Mouse (Mus musculus) lung, postnatal 10 days (tissue): Measurements from ENCODE around the gene A930009A15Rik.

Source experiments
- DNase-seq: peaks from one replicate; pipeline ENCODE4 v3.0.0; 2021

Gene A930009A15Rik

DNA sequence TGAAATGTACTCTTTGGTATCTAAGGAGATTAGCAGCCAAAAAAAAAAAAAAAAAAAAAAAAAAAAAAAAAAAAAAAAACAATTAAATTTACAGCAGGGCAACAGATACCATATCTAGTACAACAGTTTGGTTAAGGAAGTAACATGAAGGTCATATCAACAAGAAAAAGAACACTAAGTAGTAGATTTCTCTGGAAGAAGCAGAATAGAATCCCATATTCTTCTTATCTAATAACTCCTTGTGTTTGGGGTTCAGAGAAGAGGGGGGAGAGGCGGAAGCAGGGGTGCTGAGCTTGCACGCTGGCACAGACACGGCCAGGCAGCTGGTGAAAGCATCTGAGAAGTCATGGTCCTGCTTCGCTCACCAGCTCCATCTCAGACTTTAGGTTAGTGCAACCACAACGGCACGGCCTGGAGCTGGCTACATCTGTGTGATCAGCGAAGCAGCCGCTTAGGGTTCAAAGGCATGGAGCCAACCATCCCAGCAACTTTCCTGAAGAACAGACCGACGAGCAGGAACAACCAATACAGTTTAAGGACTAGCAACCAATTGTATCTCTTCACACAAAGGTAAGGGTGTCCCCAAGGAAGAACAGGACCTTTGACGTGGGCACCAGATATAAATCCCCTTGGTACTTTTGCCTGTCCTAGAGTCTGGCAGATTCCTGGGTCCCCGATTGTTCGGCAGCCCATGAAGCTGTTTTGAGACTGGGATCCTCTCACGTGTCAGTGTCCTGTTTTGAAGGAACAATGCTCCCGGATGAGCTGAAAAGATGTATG, at the start of gene A930009A15Rik:
Gene A930009A15Rik, plus strand, starts transcription at position 275 of the 780 bp plus-strand sequence.
- DNase-seq = no peak

DNA sequence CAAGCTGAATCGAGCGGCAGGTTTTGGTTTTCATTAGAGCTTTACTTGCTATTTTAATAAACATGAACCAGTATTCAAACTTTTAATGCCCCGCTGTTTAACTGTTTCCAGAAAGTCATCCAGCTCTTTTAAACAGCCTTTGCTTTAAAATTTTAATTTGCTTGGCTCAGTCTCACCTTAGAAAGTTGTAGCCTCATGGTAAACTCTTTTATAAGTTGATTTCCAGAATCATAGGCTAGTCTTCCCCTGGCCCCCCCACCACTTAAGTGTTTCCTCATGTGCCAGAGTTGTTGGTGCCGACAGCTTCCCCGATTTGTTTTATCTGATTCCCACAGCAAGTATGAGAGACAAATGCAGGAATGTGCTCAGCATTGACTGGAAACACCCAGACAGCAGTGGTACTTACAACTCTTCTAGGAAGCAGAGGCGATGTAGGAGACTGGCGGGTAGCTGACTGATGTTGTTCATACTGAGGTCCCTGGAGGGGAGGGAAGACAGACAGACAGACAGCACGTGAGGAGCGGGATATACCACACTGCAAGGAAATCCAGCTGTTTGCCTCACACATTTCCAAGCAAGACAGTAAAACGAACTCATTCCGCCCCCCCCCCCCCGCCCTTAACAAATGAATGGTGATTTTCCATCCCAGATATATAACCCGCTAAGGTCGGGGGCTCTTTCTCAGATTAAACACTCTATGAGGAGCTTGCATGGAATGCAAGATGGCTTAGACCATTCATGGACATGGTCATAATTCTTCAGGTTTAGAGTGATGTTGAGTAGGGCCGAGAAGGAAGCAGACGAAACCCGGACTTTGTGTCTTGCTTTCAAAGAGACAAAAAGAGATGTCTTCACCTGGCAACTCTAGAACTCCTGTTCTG, 49.3 kb upstream of the A930009A15Rik start:
- DNase-seq = no peak

DNA sequence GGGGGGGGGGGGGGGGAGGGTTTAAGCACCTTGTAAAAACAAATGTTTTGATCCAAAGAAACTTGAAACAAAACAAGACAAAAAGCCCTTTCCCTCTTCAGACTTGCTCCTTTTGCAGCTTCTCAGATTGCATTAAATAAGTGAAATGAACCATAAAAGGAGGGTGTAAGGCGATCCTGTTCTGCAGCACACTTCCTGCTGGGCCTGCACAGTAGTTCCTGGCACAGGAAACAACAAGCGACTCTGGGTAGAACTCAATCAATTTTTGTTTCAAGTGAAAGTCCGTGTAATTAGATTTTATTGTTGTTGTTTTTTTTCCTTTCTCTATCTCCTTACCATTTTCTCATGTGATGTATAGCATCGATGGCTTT, 48.7 kb upstream of the A930009A15Rik start:
- DNase-seq = no peak

DNA sequence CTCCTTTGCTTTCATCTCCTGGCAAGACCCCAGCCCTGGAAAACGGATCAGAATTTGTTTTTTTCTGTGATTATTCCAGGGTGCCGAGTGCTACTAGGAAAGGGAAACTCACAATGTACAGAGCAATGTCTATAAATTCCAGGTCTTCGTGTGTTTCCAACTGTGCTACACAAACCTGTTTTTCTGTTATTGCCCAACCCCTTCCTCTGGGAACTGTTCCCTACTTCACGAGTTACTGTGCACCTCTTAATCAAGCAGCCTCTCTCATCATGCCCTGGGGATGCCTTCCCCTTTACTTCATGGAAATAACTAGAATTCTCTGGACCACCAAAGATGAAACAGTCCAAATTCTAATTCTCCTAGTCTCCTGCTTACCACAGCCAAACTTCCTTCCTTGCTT, 40.9 kb upstream of the A930009A15Rik start:
- DNase-seq = no peak

DNA sequence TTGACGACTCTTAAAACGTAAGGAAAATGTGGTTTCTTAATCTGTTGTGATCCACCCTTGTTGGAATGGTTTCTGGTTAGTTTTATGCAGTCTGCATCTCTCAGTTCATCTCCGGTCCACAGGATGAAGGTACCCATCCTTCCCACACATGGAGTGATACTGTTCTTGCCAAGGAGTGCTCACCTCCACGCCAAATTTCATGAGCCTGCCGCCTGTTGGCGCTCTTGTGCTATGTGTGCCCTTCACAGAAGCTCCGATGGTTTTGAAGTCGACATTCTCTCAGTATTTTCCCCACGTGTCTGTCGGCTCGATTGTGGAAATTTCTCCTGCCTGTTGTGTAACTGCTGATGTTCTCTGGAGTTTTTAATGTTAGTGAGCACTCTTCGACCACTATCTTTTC, 40.0 kb upstream of the A930009A15Rik start:
- DNase-seq = no peak

DNA sequence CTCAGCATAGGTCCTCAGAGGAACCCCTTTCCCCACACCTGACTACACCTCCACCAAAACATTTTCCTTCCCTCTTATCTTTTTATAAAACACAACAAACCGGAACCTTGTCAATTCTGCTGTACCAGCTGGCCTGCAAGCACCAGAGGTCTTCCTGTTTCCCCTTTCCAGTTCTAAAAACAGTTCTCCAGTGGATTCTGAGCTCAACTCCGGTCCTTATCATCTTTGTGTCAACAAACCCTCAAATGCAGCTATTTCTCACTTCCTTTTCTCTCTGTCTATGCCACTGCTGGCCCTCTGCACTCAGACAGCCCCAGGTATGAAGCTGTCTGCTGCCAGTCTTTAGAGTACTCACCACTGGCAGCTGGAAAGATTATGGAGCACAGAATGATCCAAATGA, 39.0 kb upstream of the A930009A15Rik start:
- DNase-seq = no peak

DNA sequence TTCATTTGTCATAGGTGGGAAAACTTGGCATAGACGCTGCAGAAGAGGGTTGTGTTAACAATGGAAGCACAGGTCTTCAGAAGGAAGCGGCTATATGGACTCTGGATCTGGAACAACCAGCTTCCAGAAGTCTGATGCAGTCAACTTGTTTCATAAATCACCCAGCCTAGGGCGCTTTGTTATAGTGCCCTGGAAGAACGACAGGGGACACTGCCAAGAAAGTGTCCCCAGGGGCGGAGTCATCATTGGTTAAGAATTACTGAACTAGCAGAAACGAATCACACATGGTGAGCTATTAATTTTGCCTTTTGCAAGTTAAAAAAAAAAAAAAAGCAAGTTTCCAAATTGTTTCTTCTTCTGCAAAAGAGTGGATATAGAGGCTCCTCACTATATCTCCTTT, 26.9 kb upstream of the A930009A15Rik start:
- no peak for DNase-seq

DNA sequence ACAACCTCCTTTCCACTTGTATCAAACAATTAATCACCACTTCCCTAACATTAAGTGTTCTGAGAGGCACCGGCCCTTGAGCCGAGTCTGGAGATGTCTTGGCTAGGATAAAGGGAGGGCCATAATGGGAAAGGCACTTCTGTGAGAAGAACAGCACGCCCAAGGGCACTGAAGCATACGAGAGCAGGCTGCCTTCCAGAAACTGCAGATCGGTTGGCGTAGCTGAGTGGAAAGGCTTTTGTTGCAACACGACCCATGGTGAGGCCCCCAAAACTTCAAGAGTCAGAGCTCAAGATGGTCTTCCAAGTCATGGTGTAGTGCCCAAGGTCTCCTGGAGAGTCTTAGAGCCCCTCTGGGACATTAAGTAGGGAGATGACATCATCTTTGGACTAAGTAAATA, 19.5 kb upstream of the A930009A15Rik start:
- DNase-seq = no peak

DNA sequence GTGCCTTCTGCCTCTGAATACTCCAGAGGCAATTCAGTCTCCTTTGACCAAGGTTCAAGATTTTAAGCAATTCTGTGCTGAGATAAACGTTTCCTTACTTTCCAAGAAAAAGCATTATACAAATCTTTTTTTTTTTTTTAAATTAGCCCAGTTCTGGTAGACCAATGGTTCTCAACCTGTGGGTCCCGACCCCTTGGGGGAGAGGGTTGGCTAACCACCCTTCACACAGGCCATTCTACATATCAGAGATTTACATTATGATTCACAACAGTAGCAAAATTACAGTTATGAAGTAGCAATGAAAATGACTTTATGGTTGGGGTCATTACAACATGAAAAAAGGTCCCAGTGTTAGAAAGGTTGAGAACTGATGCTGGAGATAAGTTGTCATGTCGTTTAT, 18.7 kb upstream of the A930009A15Rik start:
- no peak for DNase-seq

DNA sequence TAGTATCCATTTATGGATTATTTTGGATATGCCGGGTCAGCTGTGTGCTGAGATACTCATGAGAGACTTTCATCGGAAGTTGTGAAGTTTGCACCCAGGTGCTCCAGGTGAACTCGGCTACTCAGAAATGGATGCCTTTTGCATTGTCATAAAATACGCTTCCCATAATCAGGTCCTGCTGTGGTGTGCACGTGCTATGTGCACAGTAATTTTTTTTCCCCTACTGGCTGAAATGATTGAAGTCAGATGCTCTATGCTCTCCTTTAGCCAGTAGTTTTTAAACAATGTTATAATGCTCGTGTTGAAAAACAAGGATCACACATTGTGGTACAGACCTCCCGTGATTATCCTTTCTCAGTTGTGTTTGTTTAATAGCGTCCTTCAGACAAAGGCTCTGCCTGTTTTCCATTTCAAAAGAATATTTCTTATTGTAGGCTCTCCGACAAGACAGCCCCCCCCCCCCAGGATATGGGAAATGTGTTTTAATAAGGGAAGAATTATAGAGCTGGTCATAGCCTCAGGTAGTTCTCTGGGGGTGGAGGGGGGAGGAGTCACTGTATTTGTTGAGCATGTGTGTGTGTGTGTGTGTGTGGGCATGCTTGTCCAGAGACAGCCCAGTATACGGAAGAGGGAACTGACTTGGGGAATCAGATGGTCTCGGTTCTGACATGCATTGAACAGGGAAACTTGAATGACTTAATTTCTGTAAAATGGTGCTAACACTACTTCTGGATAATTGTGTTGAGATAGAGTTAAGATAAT, 16.3 kb upstream of the A930009A15Rik start:
- DNase-seq = no peak

DNA sequence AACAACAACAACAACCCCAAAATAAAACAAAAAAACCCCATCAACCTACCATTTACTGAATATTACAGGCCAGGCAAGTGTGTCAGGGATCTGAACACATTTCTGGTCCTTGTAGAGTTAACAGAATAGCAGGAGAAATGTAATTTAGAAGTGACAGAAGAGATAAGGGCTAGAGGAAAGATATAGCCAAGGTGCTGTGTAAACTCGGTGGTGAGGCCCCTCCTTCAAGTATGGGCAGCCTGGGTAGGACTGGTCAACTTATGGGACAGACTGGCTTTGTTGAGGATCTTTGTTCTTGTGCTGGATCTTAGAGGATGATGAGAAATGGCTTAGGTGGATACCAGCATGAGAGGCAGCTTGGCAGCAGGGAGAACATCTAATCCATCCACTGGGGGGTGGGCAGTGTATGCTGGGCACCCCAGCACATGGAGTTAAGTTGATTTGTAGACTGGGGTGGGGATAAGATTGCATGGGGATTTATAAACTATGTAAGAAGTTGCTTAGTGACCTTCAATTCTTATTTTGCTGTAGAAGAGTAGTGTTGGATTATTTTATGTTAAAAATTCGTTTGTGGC, 14.5 kb upstream of the A930009A15Rik start:
- no peak for DNase-seq

DNA sequence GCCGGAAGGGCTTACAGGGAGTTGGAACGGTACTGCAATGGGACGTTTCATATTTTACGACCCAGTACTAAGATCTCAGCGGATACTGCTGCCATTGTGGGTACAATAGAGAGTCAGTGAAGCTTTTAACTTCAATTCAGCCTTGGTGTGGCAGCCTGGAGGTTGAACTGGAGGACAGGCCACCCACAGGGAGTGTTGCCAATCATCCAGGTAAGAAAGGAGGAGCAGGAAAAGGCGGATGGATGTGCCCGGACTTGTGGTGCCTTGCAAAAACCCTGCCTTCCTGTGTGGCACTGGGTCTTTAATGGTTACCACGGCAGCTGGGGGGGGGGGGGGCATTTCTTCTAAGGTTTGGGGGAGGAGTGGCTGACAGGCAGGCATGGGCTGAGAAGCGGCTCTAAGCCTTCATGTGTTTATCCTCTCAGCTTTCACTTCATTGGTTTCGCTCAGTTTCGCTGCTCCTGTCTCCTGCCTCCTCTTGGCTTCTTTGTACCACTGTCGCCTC, 13.0 kb upstream of the A930009A15Rik start:
- no peak for DNase-seq

DNA sequence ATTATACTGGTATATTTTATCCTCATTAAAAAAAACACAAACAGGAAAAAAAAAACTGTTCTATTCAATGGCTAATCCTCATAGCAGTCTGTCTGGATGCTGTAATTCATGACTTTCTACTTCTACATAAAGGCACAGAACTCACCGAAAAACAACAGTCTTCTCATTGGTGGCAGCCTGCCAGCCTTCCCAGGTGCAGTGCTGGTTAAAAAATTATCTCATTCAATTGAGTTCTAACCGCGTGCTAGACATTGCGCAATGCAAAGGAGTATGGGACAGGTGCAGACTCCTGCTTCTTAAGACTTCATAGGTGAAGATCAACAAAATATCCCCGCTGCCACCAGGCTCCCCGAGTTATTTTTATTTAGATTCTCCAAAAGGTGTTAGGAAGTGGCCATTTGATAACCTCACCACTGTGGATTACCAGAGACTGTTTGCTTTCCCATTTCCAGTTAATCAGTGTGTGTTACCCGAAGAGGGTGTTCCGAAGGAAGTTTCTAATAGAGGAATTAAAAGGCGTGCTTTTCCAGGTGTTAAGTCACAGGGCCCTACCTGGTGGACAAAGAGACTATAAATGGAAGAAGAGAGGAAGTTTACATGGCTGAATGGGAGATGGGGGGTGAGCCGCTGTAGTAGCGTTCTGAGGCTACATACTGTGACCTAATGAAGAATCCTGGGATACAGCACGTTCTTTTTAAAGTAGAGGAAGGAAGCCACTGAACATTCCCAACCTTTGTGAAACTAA, 8.5 kb upstream of the A930009A15Rik start:
- DNase-seq = no peak

DNA sequence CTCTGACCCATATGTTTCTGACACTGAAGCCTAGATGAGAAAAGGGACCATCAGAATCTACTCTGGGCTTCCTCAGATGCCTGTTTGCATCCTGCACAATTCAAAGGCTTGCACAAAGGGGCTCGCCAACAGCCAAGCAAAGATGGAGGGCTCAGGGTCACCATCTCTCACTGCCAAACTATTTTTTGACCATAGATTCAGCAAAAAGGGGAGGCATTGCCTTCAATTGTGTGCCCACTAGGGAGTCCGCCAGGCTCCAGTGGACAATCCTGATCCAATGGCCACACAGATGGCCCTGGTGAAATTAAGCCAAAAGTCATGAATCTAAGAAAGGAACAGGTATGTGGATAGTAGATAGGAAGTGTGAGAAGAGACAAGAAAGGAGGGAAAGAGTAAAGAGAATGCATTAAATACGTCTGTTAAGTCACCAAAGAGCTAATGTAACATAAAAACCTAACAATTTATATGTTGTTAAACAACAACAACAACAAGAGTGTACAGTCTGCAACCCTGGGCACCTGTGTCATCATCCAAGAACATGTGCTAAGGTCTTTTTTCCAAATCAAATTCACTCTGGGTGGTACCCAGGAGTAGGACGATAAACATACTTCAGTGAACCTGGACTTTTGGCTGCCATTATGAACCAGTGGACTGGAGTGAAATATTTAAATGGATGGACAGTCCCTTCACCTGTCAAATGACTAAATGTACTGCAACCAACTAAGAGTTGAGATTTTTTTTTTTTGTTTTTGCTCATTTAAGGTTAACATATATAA, 6.7 kb upstream of the A930009A15Rik start:
- DNase-seq = no peak

DNA sequence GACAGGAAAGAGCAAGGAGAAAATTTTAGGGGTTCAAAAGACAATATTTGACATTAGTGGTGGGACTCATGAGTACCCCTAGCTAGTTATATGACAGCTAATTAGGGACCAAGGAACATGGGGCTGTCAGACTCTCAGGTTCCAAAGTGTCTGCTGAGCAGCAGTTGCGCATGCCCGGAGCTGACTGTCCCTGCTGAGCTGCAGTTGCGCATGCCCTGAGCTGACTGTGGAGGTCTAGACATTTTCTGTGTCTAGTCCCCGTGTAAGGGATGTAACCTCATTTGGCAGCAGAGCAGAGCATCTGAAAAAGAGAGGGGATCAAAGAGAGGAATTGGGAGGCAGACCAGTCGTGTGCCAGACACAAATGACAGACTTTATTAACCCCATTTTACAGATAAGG, 5.8 kb upstream of the A930009A15Rik start:
- DNase-seq = no peak

DNA sequence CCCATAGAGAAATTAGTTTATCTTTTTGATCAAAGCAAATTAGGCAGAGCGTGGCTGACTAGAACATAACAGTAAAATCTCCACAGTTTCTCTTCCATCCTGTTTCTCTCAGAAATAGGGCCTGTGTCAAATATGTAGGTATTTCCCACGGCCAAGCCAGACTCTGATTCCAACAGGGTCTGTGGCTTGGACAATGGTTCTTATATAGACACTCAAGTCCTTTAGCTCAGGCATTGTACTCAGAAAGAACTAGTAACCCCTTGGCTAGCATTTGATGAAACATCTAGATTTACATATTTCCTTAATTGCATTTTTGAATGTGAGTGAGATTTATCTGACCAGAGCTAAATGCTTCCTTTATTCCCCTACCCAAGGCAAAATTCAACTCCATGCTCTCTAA, 791 bp downstream of the A930009A15Rik start:
- DNase-seq = no peak

DNA sequence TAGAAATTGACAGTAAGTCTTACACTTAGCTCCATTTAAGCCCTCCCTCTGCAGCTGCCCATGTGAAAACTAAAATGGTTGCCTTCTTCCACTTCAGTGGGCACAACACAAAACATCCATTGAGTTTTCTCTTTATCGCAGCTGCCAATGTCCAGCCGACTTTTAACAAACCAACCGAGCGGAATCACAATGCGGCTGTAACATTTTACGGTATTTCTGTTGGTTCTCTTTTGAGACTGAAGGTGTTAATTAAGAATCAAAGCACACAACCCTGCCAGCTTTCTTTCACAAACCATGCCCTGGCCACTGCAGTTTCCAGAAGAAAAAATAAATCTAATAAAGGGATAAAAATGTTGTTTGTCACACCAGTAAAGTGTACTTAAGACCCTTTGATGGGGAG, 1.5 kb downstream of the A930009A15Rik start:
- no peak for DNase-seq

DNA sequence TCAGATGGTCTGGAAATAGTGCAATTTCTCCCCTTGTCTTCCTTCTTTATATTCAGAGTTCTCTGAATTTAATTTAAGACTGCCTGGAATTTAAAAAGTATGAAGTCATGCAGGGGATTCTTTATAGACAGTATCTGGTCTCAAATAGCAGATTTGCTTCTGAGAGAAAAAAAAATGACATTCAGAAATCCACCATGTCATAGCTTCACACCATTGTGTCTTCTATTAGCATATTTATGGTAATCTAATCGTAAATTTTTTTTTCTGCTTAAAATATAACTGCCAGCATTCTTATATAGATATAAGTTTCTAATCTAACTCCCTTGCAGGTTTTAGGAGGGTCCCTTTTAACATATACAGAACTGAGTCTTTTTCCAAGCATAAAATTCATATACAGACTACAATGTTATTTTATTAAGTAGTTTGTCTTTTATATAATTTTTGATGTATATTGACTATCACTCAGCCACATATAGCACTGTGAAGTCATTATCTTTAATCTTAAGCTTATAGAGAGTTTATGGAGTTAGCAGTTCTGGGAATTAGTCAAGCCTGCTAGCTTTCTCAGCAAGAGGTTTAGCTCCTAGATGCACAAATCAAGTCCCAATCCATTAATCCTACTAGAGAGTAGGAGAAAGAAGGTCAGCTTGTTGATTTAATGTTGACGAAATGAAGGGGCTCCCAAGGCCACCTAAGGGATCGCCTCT, 2.1 kb downstream of the A930009A15Rik start:
- DNase-seq = no peak

DNA sequence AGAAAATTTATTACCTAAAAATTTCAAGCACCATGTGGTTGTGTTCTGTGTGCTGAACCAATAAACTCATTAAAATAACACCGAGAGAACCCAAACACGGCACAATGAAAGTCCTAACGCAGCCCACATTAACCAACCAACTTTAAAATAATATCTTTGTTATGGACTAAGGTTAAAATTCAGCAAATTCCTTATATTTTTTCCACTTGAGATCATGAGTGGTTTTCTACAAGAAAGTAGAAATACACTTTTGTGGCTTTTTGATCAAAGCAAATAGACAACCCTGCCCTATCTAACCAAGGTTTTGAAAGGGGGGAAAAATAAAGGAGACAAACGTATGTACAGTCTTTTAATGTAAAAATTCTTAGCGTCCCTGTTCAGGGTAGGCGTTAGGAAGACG, 9.3 kb downstream of the A930009A15Rik start:
- DNase-seq = no peak

DNA sequence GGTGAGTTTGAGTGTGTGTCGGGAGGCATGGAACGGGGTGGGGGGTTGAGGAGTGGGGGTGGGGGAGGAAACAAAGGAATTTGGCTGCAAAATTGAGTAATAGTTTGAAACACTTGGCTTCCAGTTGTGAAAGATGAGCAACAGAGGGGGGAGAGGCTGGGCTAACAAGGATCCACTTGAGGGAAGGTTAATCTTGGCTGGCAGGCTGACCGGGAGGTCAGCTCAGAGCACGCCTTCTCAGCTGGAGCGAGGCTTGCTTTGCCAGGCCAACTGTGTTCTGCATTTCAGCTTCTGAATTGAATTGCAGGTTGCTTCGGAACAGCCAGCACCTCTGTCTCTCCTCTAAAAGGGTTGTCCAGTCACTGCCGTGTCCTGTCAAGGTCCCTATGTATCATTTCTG, 9.7 kb downstream of the A930009A15Rik start:
- peak; percentile 13 for DNase-seq

DNA sequence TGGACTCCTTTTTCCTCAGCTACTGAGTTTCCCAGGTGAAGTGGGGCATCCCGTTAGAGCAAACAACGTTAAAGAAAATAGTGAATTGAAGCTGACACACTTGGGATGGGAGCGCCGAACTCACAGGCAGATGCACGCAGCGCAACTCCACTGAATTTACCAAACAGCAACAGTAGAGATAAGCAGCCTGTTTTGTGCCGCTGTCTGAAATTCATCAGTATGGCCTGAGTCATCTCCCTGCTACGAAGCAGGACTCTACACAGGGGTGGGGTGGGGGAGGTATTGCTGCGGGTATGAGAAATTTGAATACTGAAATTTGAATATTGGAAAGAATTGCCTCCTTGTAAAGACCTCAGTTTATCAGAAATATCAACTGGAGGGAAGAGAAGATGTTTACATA, 12.2 kb downstream of the A930009A15Rik start:
- DNase-seq = no peak
